Mouse (Mus musculus): Measurements from ENCODE around the gene Hmgb1.

Gene Hmgb1

GRCm38 (mm10) chr5:149107566-149107965 is 76.7 kb downstream of the Hmgb1 start:
- no peak for DNase-seq (ENCODE audit: extremely low read depth, low read depth)

GRCm38 (mm10) chr5:149104096-149104725 is 80.1 kb downstream of the Hmgb1 start:
- no peak for DNase-seq (ENCODE audit: extremely low read depth, low read depth)

- no peak for DNase-seq (ENCODE audit: extremely low read depth, low read depth)
These were observed 82.4 kb downstream of the Hmgb1 start for GRCm38 (mm10) chr5:149101869-149102268.

GRCm38 (mm10) chr5:149100091-149100490 is 84.2 kb downstream of the Hmgb1 start:
- no peak for DNase-seq (ENCODE audit: extremely low read depth, low read depth)

GRCm38 (mm10) chr5:149099009-149099408 is 85.3 kb downstream of the Hmgb1 start:
- DNase-seq (ENCODE audit: extremely low read depth, low read depth), result no peak

GRCm38 (mm10) chr5:149097841-149098240 is 86.4 kb downstream of the Hmgb1 start:
- no peak for DNase-seq (ENCODE audit: extremely low read depth, low read depth)

GRCm38 (mm10) chr5:149096284-149096683 is 88.0 kb downstream of the Hmgb1 start:
- no peak for DNase-seq (ENCODE audit: extremely low read depth, low read depth)

GRCm38 (mm10) chr5:149092926-149093325 is 91.4 kb downstream of the Hmgb1 start:
- no peak for DNase-seq (ENCODE audit: extremely low read depth, low read depth)

- DNase-seq (ENCODE audit: extremely low read depth, low read depth), result no peak
These were observed 91.8 kb downstream of the Hmgb1 start for GRCm38 (mm10) chr5:149092526-149092925.

- DNase-seq (ENCODE audit: extremely low read depth, low read depth), result no peak
These were observed 93.0 kb downstream of the Hmgb1 start for GRCm38 (mm10) chr5:149091256-149091655.

- DNase-seq (ENCODE audit: extremely low read depth, low read depth), result no peak
These were observed 94.4 kb downstream of the Hmgb1 start for GRCm38 (mm10) chr5:149089860-149090259.

- no peak for DNase-seq (ENCODE audit: extremely low read depth, low read depth)
These were observed 94.8 kb downstream of the Hmgb1 start for GRCm38 (mm10) chr5:149089456-149089855.

- peak; percentile 41 for DNase-seq (ENCODE audit: extremely low read depth, low read depth)
These were observed 95.4 kb downstream of the Hmgb1 start for GRCm38 (mm10) chr5:149088891-149089290.

- no peak for DNase-seq (ENCODE audit: extremely low read depth, low read depth)
These were observed 96.1 kb downstream of the Hmgb1 start for GRCm38 (mm10) chr5:149088149-149088548.

GRCm38 (mm10) chr5:149086382-149087244 is 97.7 kb downstream of the Hmgb1 start:
- peak; percentile 100 for DNase-seq (ENCODE audit: extremely low read depth, low read depth)

GRCm38 (mm10) chr5:149080466-149080865 is 103.8 kb downstream of the Hmgb1 start:
- DNase-seq (ENCODE audit: extremely low read depth, low read depth), result no peak

GRCm38 (mm10) chr5:149079758-149080150 is 104.5 kb downstream of the Hmgb1 start:
- no peak for DNase-seq (ENCODE audit: extremely low read depth, low read depth)

GRCm38 (mm10) chr5:149079018-149079757 is 105.1 kb downstream of the Hmgb1 start:
- DNase-seq (ENCODE audit: extremely low read depth, low read depth), result no peak

GRCm38 (mm10) chr5:149077136-149077535 is 107.2 kb downstream of the Hmgb1 start:
- no peak for DNase-seq (ENCODE audit: extremely low read depth, low read depth)

- no peak for DNase-seq (ENCODE audit: extremely low read depth, low read depth)
These were observed 112.7 kb downstream of the Hmgb1 start for GRCm38 (mm10) chr5:149071546-149071945.

- no peak for DNase-seq (ENCODE audit: extremely low read depth, low read depth)
These were observed 115.5 kb downstream of the Hmgb1 start for GRCm38 (mm10) chr5:149068745-149069144.

GRCm38 (mm10) chr5:149068247-149068740 is 116.0 kb downstream of the Hmgb1 start:
- DNase-seq (ENCODE audit: extremely low read depth, low read depth), result peak; percentile 91
